Mouse (Mus musculus) CH12.LX (cell line): Measurements from ENCODE around the gene App. TPM values are rescaled to one million over a fixed set of nuclear protein-coding genes. Genes with fewer than 3 reads are reported as not detected.

Source experiments
- DNase-seq: peaks from one replicate; pipeline ENCODE4 v3.0.0-alpha.2; 2013; ENCODE audit errors: extremely low read depth
- H3K27ac ChIP-seq: 2 replicates; pipeline ENCODE4 v1.5.1; 2012; ENCODE audit warnings: low read depth, mild to moderate bottlenecking, control low read depth, moderate library complexity; ENCODE audit not compliant: insufficient read depth
- H3K27me3 ChIP-seq: replicated peaks from 2 replicates; pipeline ENCODE3; 2012; ENCODE audit warnings: inconsistent platforms
- H3K36me3 ChIP-seq, 2 experiments: replicated peaks in 1 of 2; 2 replicates each; pipeline versions ENCODE3 to v1.6.1; 2012; ENCODE audit warnings: inconsistent platforms in 1 of 2, low read length in 1 of 2, mild to moderate bottlenecking in 1 of 2, mixed read lengths in 1 of 2, moderate library complexity in 1 of 2; ENCODE audit not compliant: control insufficient read depth in 1 of 2, insufficient read depth in 1 of 2
- H3K4me1 ChIP-seq, 2 experiments: 2 replicates each; pipeline ENCODE4 v1.6.1; 2012; ENCODE audit warnings: inconsistent platforms in 1 of 2, moderate library complexity in 1 of 2; ENCODE audit not compliant: insufficient read depth in 2 of 2, control insufficient read depth in 1 of 2
- H3K4me2 ChIP-seq: 2 replicates; pipeline ENCODE4 v1.6.1; 2012; ENCODE audit warnings: low read depth, mild to moderate bottlenecking, control low read depth; ENCODE audit not compliant: poor library complexity, insufficient read depth, severe bottlenecking
- H3K4me3 ChIP-seq, 3 experiments: fragments of 150-350 bp in 1 of 3; sonication (generic) in 1 of 3; replicated peaks in 1 of 3; 2 replicates each; pipeline versions ENCODE3 to v1.5.1; 2011 to 2012; ENCODE audit warnings: low read depth in 2 of 3, low read length in 2 of 3, mild to moderate bottlenecking in 2 of 3, moderate library complexity in 2 of 3, control low read depth in 1 of 3, improper control_type of control experiment in 1 of 3, inconsistent platforms in 1 of 3, mixed read lengths in 1 of 3; ENCODE audit not compliant: poor library complexity in 1 of 3
- H3K79me2 ChIP-seq: replicated peaks from 2 replicates; pipeline ENCODE4 v1.6.1; 2012; ENCODE audit warnings: mild to moderate bottlenecking, moderate library complexity; ENCODE audit not compliant: control insufficient read depth, poor library complexity, insufficient read depth, severe bottlenecking; ENCODE audit errors: extremely low read depth
- H3K9ac ChIP-seq: 2 replicates; pipeline ENCODE4 v1.6.1; 2012; ENCODE audit warnings: low read depth, mild to moderate bottlenecking, control low read depth, moderate library complexity; ENCODE audit not compliant: insufficient read depth
- H3K9me3 ChIP-seq: replicated peaks from 2 replicates; pipeline ENCODE3; 2012; ENCODE audit warnings: low read length, inconsistent platforms, mixed read lengths
- BHLHE40 ChIP-seq: IDR thresholded peaks from 2 replicates; pipeline ENCODE4 v1.6.1; 2011; ENCODE audit warnings: mild to moderate bottlenecking, low read depth, low read length, improper control_type of control experiment
- CHD1 ChIP-seq: IDR thresholded peaks from 2 replicates; pipeline ENCODE4 v1.6.1; 2012; ENCODE audit warnings: low read depth, low read length, improper control_type of control experiment, inconsistent platforms
- CHD2 ChIP-seq: IDR thresholded peaks from 2 replicates; pipeline ENCODE4 v1.6.1; 2011; ENCODE audit warnings: low read length, improper control_type of control experiment
- E2F4 ChIP-seq: IDR thresholded peaks from 2 replicates; pipeline ENCODE4 v1.6.1; 2011; ENCODE audit warnings: low read depth, low read length, improper control_type of control experiment; ENCODE audit not compliant: insufficient replicate concordance
- EP300 ChIP-seq: IDR thresholded peaks from 2 replicates; pipeline ENCODE4 v1.6.1; 2011; ENCODE audit warnings: low read length, improper control_type of control experiment
- ETS1 ChIP-seq: conservative IDR thresholded peaks from 2 replicates; pipeline ENCODE4 v1.6.1; 2012; ENCODE audit warnings: low read depth, mild to moderate bottlenecking, inconsistent platforms, low read length, improper control_type of control experiment, moderate library complexity
- HCFC1 ChIP-seq: IDR thresholded peaks from 2 replicates; pipeline ENCODE4 v1.6.1; 2012; ENCODE audit warnings: low read depth, mild to moderate bottlenecking, inconsistent platforms, low read length, improper control_type of control experiment
- IRF4 ChIP-seq: IDR thresholded peaks from 2 replicates; pipeline ENCODE4 v1.6.1; 2014; ENCODE audit warnings: low read depth, mild to moderate bottlenecking, inconsistent platforms, low read length, improper control_type of control experiment
- JUN ChIP-seq: IDR thresholded peaks from 2 replicates; pipeline ENCODE4 v1.6.1; 2011; ENCODE audit warnings: low read depth, mild to moderate bottlenecking, low read length, improper control_type of control experiment, moderate library complexity; ENCODE audit not compliant: insufficient read depth
- JUND ChIP-seq: conservative IDR thresholded peaks from 2 replicates; pipeline ENCODE4 v1.6.1; 2011; ENCODE audit warnings: low read depth, low read length, improper control_type of control experiment
- KAT2A ChIP-seq: IDR thresholded peaks from 2 replicates; pipeline ENCODE4 v1.6.1; 2012; ENCODE audit warnings: low read length, improper control_type of control experiment, inconsistent platforms; ENCODE audit not compliant: insufficient replicate concordance
- MAFK ChIP-seq: IDR thresholded peaks from 2 replicates; pipeline ENCODE4 v1.6.1; 2011; ENCODE audit warnings: low read length, improper control_type of control experiment; ENCODE audit not compliant: insufficient replicate concordance
- MAX ChIP-seq: IDR thresholded peaks from 2 replicates; pipeline ENCODE4 v1.6.1; 2011; ENCODE audit warnings: low read length, improper control_type of control experiment
- MAZ ChIP-seq: IDR thresholded peaks from 2 replicates; pipeline ENCODE4 v1.6.1; 2012; ENCODE audit warnings: low read depth, mild to moderate bottlenecking, inconsistent platforms, low read length, improper control_type of control experiment, moderate library complexity
- MEF2A ChIP-seq: IDR thresholded peaks from 2 replicates; pipeline ENCODE4 v1.6.1; 2014; ENCODE audit warnings: low read depth, mild to moderate bottlenecking, inconsistent platforms, low read length, improper control_type of control experiment, borderline replicate concordance
- MXI1 ChIP-seq: IDR thresholded peaks from 2 replicates; pipeline ENCODE4 v1.6.1; 2011; ENCODE audit warnings: mild to moderate bottlenecking, low read depth, low read length, improper control_type of control experiment
- MYC ChIP-seq: IDR thresholded peaks from 2 replicates; pipeline ENCODE4 v1.6.1; 2011; ENCODE audit warnings: low read depth, mild to moderate bottlenecking, improper control_type of control experiment, low read length
- NELFE ChIP-seq: IDR thresholded peaks from 2 replicates; pipeline ENCODE4 v1.6.1; 2011; ENCODE audit warnings: low read depth, low read length, improper control_type of control experiment
- NRF1 ChIP-seq: IDR thresholded peaks from 2 replicates; pipeline ENCODE4 v1.6.1; 2014; ENCODE audit warnings: low read depth, mild to moderate bottlenecking, inconsistent platforms, low read length, improper control_type of control experiment, moderate library complexity
- POLR2A ChIP-seq: IDR thresholded peaks from 2 replicates; pipeline ENCODE4 v1.6.1; 2011; ENCODE audit warnings: low read depth, mild to moderate bottlenecking, improper control_type of control experiment, low read length
- SIN3A ChIP-seq: IDR thresholded peaks from 2 replicates; pipeline ENCODE4 v1.6.1; 2012; ENCODE audit warnings: low read length, improper control_type of control experiment, inconsistent platforms
- SMC3 ChIP-seq: IDR thresholded peaks from 2 replicates; pipeline ENCODE4 v1.6.1; 2011; ENCODE audit warnings: low read depth, low read length, improper control_type of control experiment
- TBP ChIP-seq: conservative IDR thresholded peaks from 2 replicates; pipeline ENCODE4 v1.6.1; 2011; ENCODE audit warnings: low read depth, low read length, improper control_type of control experiment
- TCF12 ChIP-seq: IDR thresholded peaks from 2 replicates; pipeline ENCODE4 v1.6.1; 2014; ENCODE audit warnings: low read depth, mild to moderate bottlenecking, inconsistent platforms, low read length, improper control_type of control experiment
- UBTF ChIP-seq: IDR thresholded peaks from 2 replicates; pipeline ENCODE4 v1.6.1; 2012; ENCODE audit warnings: low read depth, mild to moderate bottlenecking, inconsistent platforms, low read length, improper control_type of control experiment, moderate library complexity
- ZMIZ1 ChIP-seq: IDR thresholded peaks from 2 replicates; pipeline ENCODE4 v1.6.1; 2012; ENCODE audit warnings: low read depth, mild to moderate bottlenecking, inconsistent platforms, low read length, improper control_type of control experiment
- dilution Hi-C: fragments of 300-500 bp; cut with MboI; formaldehyde crosslinking; loops from 2 replicates; pipeline ENCODE4 v1.14.3; 2020; ENCODE audit warnings: low sequenced_read_pairs; ENCODE audit not compliant: extremely low pct_unique_long_range_greater_than_20kb, extremely low pct_ligation_motif_present
- in situ Hi-C: fragments of 300-500 bp; cut with MboI; formaldehyde crosslinking; loops from 3 replicates; pipeline ENCODE4 v1.14.3; 2019; ENCODE audit warnings: low sequenced_read_pairs, low pct_ligation_motif_present, low pct_unique_long_range_greater_than_20kb, mixed read lengths
- polyA plus RNA-seq: library from polyadenylated mRNA; unstranded; fragments of >175 nt; gene quantifications from 2 replicates; pipeline ENCODE4 v1.2.1, GENCODE M21; 2012; ENCODE audit warnings: low read depth; ENCODE audit not compliant: insufficient read length
- total RNA-seq, 2 experiments: library from RNA; depleted of rRNA; stranded (reverse); fragments of 300-350 nt in 1 of 2; fragments of >200 nt in 1 of 2; gene quantifications; 2 replicates each; pipeline ENCODE4 v1.2.3; 2012 to 2014

App gene
- total and polyA plus RNA-seq, 3 experiments = 31.1 to 99.2 (median 84.1) TPM

DNA sequence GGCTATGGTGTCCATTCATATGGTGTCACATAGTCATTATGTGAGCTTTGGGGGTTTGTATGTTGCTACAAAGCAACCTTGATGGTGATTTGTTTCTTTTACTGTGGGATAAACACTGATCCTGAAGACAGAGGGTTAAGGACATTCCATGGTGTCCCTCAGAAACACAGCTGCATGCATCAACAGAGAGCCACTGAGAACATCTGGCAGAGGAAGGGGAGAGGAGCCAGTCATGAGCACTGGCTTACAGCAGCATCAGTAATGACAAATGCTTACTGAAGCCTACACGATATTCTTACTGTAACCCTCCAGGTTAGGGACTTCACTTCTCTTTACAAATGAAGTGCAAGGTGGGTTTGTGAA lies 24.1 kb downstream of the App start:
- H3K79me2 ChIP-seq = peaks cover 48% of the 10 kb centered on the region
- H3K4me3 ChIP-seq = peak overlapping the region; percentile 71 to 86 (median 72)
- DNase-seq = peak; percentile 62
- in situ Hi-C loops (no loop called here), dilution Hi-C loops (no loop called here)
- H3K9me3 ChIP-seq = peaks cover 16% of the 10 kb centered on the region
- H3K27me3 ChIP-seq = no peaks in the 10 kb centered on the region
- TF ChIP-seq KAT2A = no peak
- TF ChIP-seq MXI1 = peak; percentile 79
- TF ChIP-seq CHD2 = no peak
- TF ChIP-seq IRF4 = peak; percentile 48; the same call in 1 of the 2 replicates
- 0 out of 2 replicates have a peak, but pooled peaks have one; percentile 63 for TF ChIP-seq MYC
- TF ChIP-seq MAZ = no peak
- TF ChIP-seq HCFC1 = no peak; the same call in 1 of the 2 replicates
- TF ChIP-seq SMC3 = peak; percentile 9; the same call in 1 of the 2 replicates
- 0 out of 2 replicates have a peak, but pooled peaks have one; percentile 13 for TF ChIP-seq JUND
- no peak for TF ChIP-seq E2F4
- TF ChIP-seq BHLHE40 = peak; percentile 29; the same call in 1 of the 2 replicates
- TF ChIP-seq NELFE = peak; percentile 59
- peak; percentile 73 for TF ChIP-seq CHD1
- peak; percentile 5; the same call in 1 of the 2 replicates for TF ChIP-seq JUN
- peak; percentile 23; the same call in 1 of the 2 replicates for TF ChIP-seq MAX
- TF ChIP-seq SIN3A = peak; percentile 86
- peak; percentile 56; the same call in 1 of the 2 replicates for TF ChIP-seq MEF2A
- peak; percentile 68; the same call in 1 of the 2 replicates for TF ChIP-seq ZMIZ1
- no peak for TF ChIP-seq NRF1
- no peak for TF ChIP-seq MAFK
- no peak; the same call in 1 of the 2 replicates for TF ChIP-seq TBP
- TF ChIP-seq TCF12 = peak; percentile 70; the same call in 1 of the 2 replicates
- peak; percentile 63 for TF ChIP-seq EP300
- TF ChIP-seq POLR2A = peak; percentile 42; the same call in 1 of the 2 replicates
- peak; percentile 59 for TF ChIP-seq ETS1
- TF ChIP-seq UBTF = no peak
- peak overlapping the region; percentile 96 for H3K27ac ChIP-seq
- H3K4me1 ChIP-seq = peaks cover 9 to 49% of the 10 kb centered on the region in 2 experiments
- peaks cover 10 to 46% of the 10 kb centered on the region in 2 experiments for H3K36me3 ChIP-seq
- peak overlapping the region; percentile 38 for H3K4me2 ChIP-seq
- peak overlapping the region; percentile 99 for H3K9ac ChIP-seq
